Mouse (Mus musculus) stomach, postnatal 0 days (tissue): ENCODE measurements around the gene 4933430I17Rik.

ENCODE experiments used
- CTCF ChIP-seq: IDR thresholded peaks from 2 replicates; pipeline ENCODE4 v1.5.1; 2016; ENCODE audit warnings: antibody characterized with exemption, low read depth, mild to moderate bottlenecking, moderate library complexity
- EP300 ChIP-seq: optimal IDR thresholded peaks from 2 replicates; pipeline ENCODE3; 2016; ENCODE audit warnings: antibody characterized with exemption

DNA sequence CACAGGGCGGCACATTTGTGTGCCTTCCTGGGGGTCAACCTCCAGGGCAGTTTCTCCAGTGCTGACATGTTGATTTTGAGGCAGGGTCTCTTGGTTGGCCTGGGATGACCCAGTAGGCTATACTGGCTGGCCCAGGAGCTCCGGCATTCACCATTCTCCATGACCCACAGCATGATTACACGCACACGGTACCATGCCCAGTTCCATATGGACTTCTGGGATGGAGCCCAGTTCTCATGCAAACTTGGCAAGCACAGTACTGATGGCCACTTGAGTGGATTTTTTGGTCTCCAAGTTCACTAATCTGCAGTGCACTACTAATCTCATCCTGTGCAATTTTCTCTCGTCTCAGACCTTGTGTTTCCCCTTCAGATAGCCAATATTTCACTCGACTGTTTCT lies 42.5 kb downstream of the 4933430I17Rik start:
- TF ChIP-seq CTCF = no peak
- no peak for TF ChIP-seq EP300
